Mouse (Mus musculus): ENCODE measurements around the gene Ddias.

DNA sequence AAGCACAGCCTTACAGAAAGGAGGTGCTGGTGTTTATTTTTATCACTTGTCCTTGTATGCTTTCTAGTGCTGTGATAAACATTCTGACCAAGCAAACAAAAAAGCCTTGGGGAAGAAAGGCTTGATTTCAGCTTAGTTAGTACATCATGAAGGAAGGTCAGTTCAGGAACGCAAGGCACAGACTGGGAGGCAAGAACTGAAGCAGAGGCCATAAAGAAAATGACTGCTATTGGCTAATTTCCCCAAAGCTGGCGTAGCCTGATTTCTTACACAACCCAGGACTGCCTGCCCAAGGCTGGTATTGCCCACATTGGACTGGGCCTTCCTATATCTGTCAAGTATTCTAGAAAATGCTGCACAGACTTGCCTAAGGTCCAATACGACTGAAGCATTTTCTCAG lies 25.8 kb downstream of the Ddias start:
- TF ChIP-seq CTCF (IDR thresholded peaks at IDR 0.05; ENCODE audit: extremely low read depth, insufficient read depth, insufficient read length, insufficient replicate concordance), result no peak
- TF ChIP-seq POLR2A (IDR thresholded peaks at IDR 0.05; ENCODE audit: low read depth, low read length), result no peak

Measured in spleen, adult 2 months (tissue).